Mouse (Mus musculus): ENCODE measurements around the gene Tbc1d13. TPM values are rescaled to one million over a fixed set of nuclear protein-coding genes. Genes with fewer than 3 reads are reported as not detected.
A peak's percentile ranks its signal among the peaks of the same experiment; 100 is the strongest.

The Tbc1d13 gene
- polyA plus RNA-seq, 1 experiment from 2014 or later = 5.4 TPM

DNA sequence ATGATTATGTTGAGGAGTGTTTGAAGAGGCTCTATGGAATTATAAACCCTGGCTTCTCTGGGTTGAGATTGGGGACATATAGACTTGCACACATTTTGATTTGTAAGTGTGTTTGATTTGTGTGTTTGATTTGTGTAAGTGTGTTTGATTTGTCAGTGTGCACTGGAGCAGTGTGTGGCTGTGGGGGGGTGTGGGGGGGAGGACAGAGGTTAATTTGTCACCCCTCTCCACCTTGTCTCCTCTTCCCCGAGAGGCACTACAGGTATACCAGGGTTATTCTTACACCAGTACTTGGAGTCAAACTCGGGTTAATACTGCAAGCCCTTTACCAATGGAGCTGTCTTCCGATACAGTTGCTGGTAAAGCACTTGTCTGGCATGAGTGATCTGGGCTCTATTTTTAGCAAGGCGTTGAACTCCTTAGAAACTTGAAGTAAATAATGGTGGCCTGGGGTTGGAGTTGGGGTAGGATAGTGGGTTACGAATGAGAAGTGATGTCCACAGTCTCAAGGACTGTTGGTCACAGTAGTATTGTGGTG is 66.9 kb downstream of the Tbc1d13 start:
- no peak overlapping the region for H3K9ac ChIP-seq (ENCODE audit: low read length)
- H3K9me3 ChIP-seq (replicated peaks; ENCODE audit: control insufficient read depth, low read length) = no peaks in the 10 kb centered on the region
- H3K27ac ChIP-seq (ENCODE audit: low read length) = peak overlapping the region; percentile 84
- no peak overlapping the region for H3K4me2 ChIP-seq (ENCODE audit: low read depth, low read length)
- no peak overlapping the region for H3K4me3 ChIP-seq (replicated peaks; ENCODE audit: low read length)
- no peaks in the 10 kb centered on the region for H3K27me3 ChIP-seq (ENCODE audit: control insufficient read depth, insufficient read depth, low read length)
- H3K4me1 ChIP-seq (ENCODE audit: control insufficient read depth, insufficient read depth, low read length) = peaks cover 7% of the 10 kb centered on the region
- WGBS = 56% methylated on average over 5 of the region's 5 CpGs
- H3K36me3 ChIP-seq (ENCODE audit: control insufficient read depth, insufficient read depth, low read length) = no peaks in the 10 kb centered on the region
- ATAC-seq (ENCODE audit: insufficient read depth, low FRiP score) = no peak

Other genes with a start within 250 kb of the Tbc1d13 start
- gene Odf2, start 244.5 kb upstream of the Tbc1d13 start, polyA plus RNA-seq (2015; fragmentation: Nextera tagmentation; extraction: Ambion mirVana) = 50.9 and 56.1 TPM in 2 replicates
- 50.0 and 54.3 TPM in 2 replicates for gene Gle1, start 198.3 kb upstream of the Tbc1d13 start, polyA plus RNA-seq (2015; fragmentation: Nextera tagmentation; extraction: Ambion mirVana)
- 84.2 and 96.3 TPM in 2 replicates for gene Sptan1, start 168.2 kb upstream of the Tbc1d13 start, polyA plus RNA-seq (2015; fragmentation: Nextera tagmentation; extraction: Ambion mirVana)
- gene Wdr34, start 84.9 kb upstream of the Tbc1d13 start, polyA plus RNA-seq (2015; fragmentation: Nextera tagmentation; extraction: Ambion mirVana) = 23.2 and 26.1 TPM in 2 replicates
- 324 and 336 TPM in 2 replicates for gene Set, start 76.4 kb upstream of the Tbc1d13 start, polyA plus RNA-seq (2015; fragmentation: Nextera tagmentation; extraction: Ambion mirVana)
- gene Pkn3, start 56.1 kb upstream of the Tbc1d13 start, polyA plus RNA-seq (2015; fragmentation: Nextera tagmentation; extraction: Ambion mirVana) = 8.9 and 9.6 TPM in 2 replicates
- 37.4 and 41.4 TPM in 2 replicates for gene Zdhhc12, start 40.1 kb upstream of the Tbc1d13 start, polyA plus RNA-seq (2015; fragmentation: Nextera tagmentation; extraction: Ambion mirVana)
- 5.1 and 5.4 TPM in 2 replicates for gene Zer1, start 9.2 kb upstream of the Tbc1d13 start, polyA plus RNA-seq (2015; fragmentation: Nextera tagmentation; extraction: Ambion mirVana)
- 17.5 and 19.0 TPM in 2 replicates for gene Endog, start 37.7 kb downstream of the Tbc1d13 start, polyA plus RNA-seq (2015; fragmentation: Nextera tagmentation; extraction: Ambion mirVana)
- 62.7 and 65.6 TPM in 2 replicates for gene Spout1, start 44.7 kb downstream of the Tbc1d13 start, polyA plus RNA-seq (2015; fragmentation: Nextera tagmentation; extraction: Ambion mirVana)
- 25.8 and 39.2 TPM in 2 replicates for gene Kyat1, start 72.1 kb downstream of the Tbc1d13 start, polyA plus RNA-seq (2015; fragmentation: Nextera tagmentation; extraction: Ambion mirVana)
- 34.0 and 40.1 TPM in 2 replicates for gene Lrrc8a, start 104.0 kb downstream of the Tbc1d13 start, polyA plus RNA-seq (2015; fragmentation: Nextera tagmentation; extraction: Ambion mirVana)
- gene Gm28035, start 106.8 kb downstream of the Tbc1d13 start, polyA plus RNA-seq (2015; fragmentation: Nextera tagmentation; extraction: Ambion mirVana) = 0.24 and 0.30 TPM in 2 replicates
- 13.3 and 13.5 TPM in 2 replicates for gene Phyhd1, start 132.5 kb downstream of the Tbc1d13 start, polyA plus RNA-seq (2015; fragmentation: Nextera tagmentation; extraction: Ambion mirVana)
- not detected in 2 replicates for gene Gm28038, start 147.3 kb downstream of the Tbc1d13 start, polyA plus RNA-seq (2015; fragmentation: Nextera tagmentation; extraction: Ambion mirVana)
- gene Dolk, start 152.6 kb downstream of the Tbc1d13 start, polyA plus RNA-seq (2015; fragmentation: Nextera tagmentation; extraction: Ambion mirVana) = 32.4 and 34.0 TPM in 2 replicates
- 26.0 and 30.5 TPM in 2 replicates for gene Nup188, start 152.7 kb downstream of the Tbc1d13 start, polyA plus RNA-seq (2015; fragmentation: Nextera tagmentation; extraction: Ambion mirVana)
- gene Sh3glb2, start 225.6 kb downstream of the Tbc1d13 start, polyA plus RNA-seq (2015; fragmentation: Nextera tagmentation; extraction: Ambion mirVana) = 107 and 118 TPM in 2 replicates
- 26.2 and 26.3 TPM in 2 replicates for gene Miga2, start 230.5 kb downstream of the Tbc1d13 start, polyA plus RNA-seq (2015; fragmentation: Nextera tagmentation; extraction: Ambion mirVana)

Data from stomach, embryonic 16.5 days (tissue).